Mouse (Mus musculus) embryonic facial prominence, embryonic 14.5 days (tissue): ENCODE measurements at regions not wholly inside any gene's neighbourhood (a gene's known extent, or its start where the extent isn't known, plus 50 kb on each side); places are given as distances from the start of the nearest gene placed in this dataset.
A peak's percentile ranks its signal among the peaks of the same experiment; 100 is the strongest.

ENCODE experiments used
- ATAC-seq: fragments of 200-750 bp; cut with Nextera tagmentation; 2 replicates; pipeline ENCODE4 v1.8.0; 2017; ENCODE audit warnings: low read depth, moderate number of reproducible peaks, moderate TSS enrichment
- DNase-seq: peaks from one replicate; pipeline ENCODE4 v3.0.0-alpha.2; 2015; ENCODE audit warnings: low spot score
- H3K27ac ChIP-seq: fragments of 300-500 bp; sonication (generic); replicated peaks from 2 replicates; pipeline ENCODE4 v1.5.1; 2014; ENCODE audit warnings: low read depth, mild to moderate bottlenecking, low read length, moderate library complexity
- H3K27me3 ChIP-seq: fragments of 300-500 bp; sonication (generic); replicated peaks from 2 replicates; pipeline ENCODE4 v1.6.1; 2014; ENCODE audit warnings: low read length; ENCODE audit not compliant: control insufficient read depth, insufficient read depth
- H3K36me3 ChIP-seq: fragments of 300-500 bp; sonication (generic); 2 replicates; pipeline ENCODE4 v1.6.1; 2014; ENCODE audit warnings: low read length, mixed read lengths; ENCODE audit not compliant: control insufficient read depth, insufficient read depth
- H3K4me1 ChIP-seq: fragments of 300-500 bp; sonication (generic); 2 replicates; pipeline ENCODE4 v1.6.1; 2014; ENCODE audit warnings: antibody characterized with exemption, low read length; ENCODE audit not compliant: control insufficient read depth, insufficient read depth
- H3K4me2 ChIP-seq: fragments of 300-500 bp; sonication (generic); 2 replicates; pipeline ENCODE4 v1.6.1; 2014; ENCODE audit warnings: low read depth, mild to moderate bottlenecking, low read length, moderate library complexity, mixed read lengths
- H3K4me3 ChIP-seq: fragments of 300-500 bp; sonication (generic); 2 replicates; pipeline ENCODE4 v1.5.1; 2014; ENCODE audit warnings: low read depth, mild to moderate bottlenecking, low read length
- H3K9ac ChIP-seq: fragments of 300-500 bp; sonication (generic); 2 replicates; pipeline ENCODE4 v1.6.1; 2014; ENCODE audit warnings: low read depth, mild to moderate bottlenecking, low read length, moderate library complexity, mixed read lengths
- H3K9me3 ChIP-seq: fragments of 300-500 bp; sonication (generic); 2 replicates; pipeline ENCODE4 v1.6.1; 2016; ENCODE audit warnings: low read length; ENCODE audit not compliant: control insufficient read depth
- WGBS: fragments of 180-500 bp; shearing (Covaris S2); extraction: QIAGEN DNeasy Blood & Tissue Kit; methylation state at CpG from one replicate; pipeline ENCODE4 v1.1.7; 2014; 5-methylcytosine and 5-hydroxymethylcytosine counted together

- peak; percentile 80 for DNase-seq
- Histone ChIP-seq H3K9me3 (no peaks in the 10 kb centered on the region), H3K36me3 (no peaks in the 10 kb centered on the region), H3K4me1 (no peaks in the 10 kb centered on the region), H3K4me2 (no peak overlapping the region), H3K4me3 (no peak overlapping the region), H3K9ac (no peak overlapping the region), H3K27me3 (no peaks in the 10 kb centered on the region), H3K27ac (no peak overlapping the region)
- 61% methylated on average over 4 of the region's 4 CpGs for WGBS
- no peak for ATAC-seq
Measured at GRCm38 (mm10) chr13:90727816-90728215, 177.3 kb downstream of the Atp6ap1l start.

- Histone ChIP-seq H3K27me3 (no peaks in the 10 kb centered on the region), H3K9ac (no peak overlapping the region), H3K27ac (no peak overlapping the region), H3K4me2 (no peak overlapping the region), H3K4me3 (no peak overlapping the region), H3K9me3 (no peaks in the 10 kb centered on the region), H3K36me3 (no peaks in the 10 kb centered on the region), H3K4me1 (no peaks in the 10 kb centered on the region)
- WGBS: 82% methylated on average over 10 of the region's 10 CpGs
- DNase-seq: no peak
- ATAC-seq: no peak
Measured at GRCm38 (mm10) chr13:90725053-90725827, 179.9 kb downstream of the Atp6ap1l start.

GRCm38 (mm10) chr13:90724598-90724997 lies 180.6 kb downstream of the Atp6ap1l start:
- 93% methylated on average over 3 of the region's 3 CpGs for WGBS
- Histone ChIP-seq H3K9me3 (no peaks in the 10 kb centered on the region), H3K9ac (no peak overlapping the region), H3K36me3 (no peaks in the 10 kb centered on the region), H3K27ac (no peak overlapping the region), H3K4me3 (no peak overlapping the region), H3K4me2 (no peak overlapping the region), H3K27me3 (no peaks in the 10 kb centered on the region), H3K4me1 (no peaks in the 10 kb centered on the region)
- DNase-seq (no peak), ATAC-seq (no peak)

- Histone ChIP-seq H3K9me3 (no peaks in the 10 kb centered on the region), H3K27ac (no peak overlapping the region), H3K4me2 (no peak overlapping the region), H3K9ac (no peak overlapping the region), H3K36me3 (no peaks in the 10 kb centered on the region), H3K4me3 (no peak overlapping the region), H3K27me3 (no peaks in the 10 kb centered on the region), H3K4me1 (no peaks in the 10 kb centered on the region)
- ATAC-seq (no peak), DNase-seq (no peak)
- 47% methylated on average over 3 of the region's 3 CpGs for WGBS
Measured at GRCm38 (mm10) chr13:90723533-90723898, 181.6 kb downstream of the Atp6ap1l start.

GRCm38 (mm10) chr13:90722599-90723532 lies 182.3 kb downstream of the Atp6ap1l start:
- Histone ChIP-seq H3K27ac (no peak overlapping the region), H3K4me3 (no peak overlapping the region), H3K27me3 (no peaks in the 10 kb centered on the region), H3K4me2 (no peak overlapping the region), H3K9ac (no peak overlapping the region), H3K9me3 (no peaks in the 10 kb centered on the region), H3K4me1 (no peaks in the 10 kb centered on the region), H3K36me3 (no peaks in the 10 kb centered on the region)
- peak; percentile 46 for DNase-seq
- ATAC-seq: no peak
- WGBS: 75% methylated on average over 8 of the region's 8 CpGs

- H3K4me3 ChIP-seq: no peak overlapping the region
- WGBS: 74% methylated on average over 2 of the region's 2 CpGs
- DNase-seq: no peak
Measured at GRCm38 (mm10) chr13:90684324-90684723, 220.8 kb downstream of the Atp6ap1l start.

GRCm38 (mm10) chr13:90679162-90680010 lies 225.8 kb downstream of the Atp6ap1l start:
- no peak overlapping the region for H3K4me2 ChIP-seq
- 47% methylated on average over 8 of the region's 8 CpGs for WGBS
- no peak overlapping the region for H3K4me3 ChIP-seq
- no peaks in the 10 kb centered on the region; the same call in 1 of the 2 replicates for H3K4me1 ChIP-seq
- H3K27me3 ChIP-seq: no peaks in the 10 kb centered on the region
- no peaks in the 10 kb centered on the region for H3K36me3 ChIP-seq
- no peak overlapping the region for H3K9ac ChIP-seq
- H3K9me3 ChIP-seq: no peaks in the 10 kb centered on the region
- H3K27ac ChIP-seq: no peak overlapping the region
- no peak for ATAC-seq
- DNase-seq: peak; percentile 43

More at GRCm38 (mm10) chr13:90684324-90684723, 220.8 kb downstream of the Atp6ap1l start:
- no peak overlapping the region for H3K4me2 ChIP-seq
- no peaks in the 10 kb centered on the region for H3K36me3 ChIP-seq
- H3K27ac ChIP-seq: no peak overlapping the region
- no peaks in the 10 kb centered on the region for H3K9me3 ChIP-seq
- H3K9ac ChIP-seq: no peak overlapping the region
- no peaks in the 10 kb centered on the region; the same call in 1 of the 2 replicates for H3K4me1 ChIP-seq
- H3K27me3 ChIP-seq: no peaks in the 10 kb centered on the region
- ATAC-seq: no peak

- Histone ChIP-seq H3K4me2 (no peak overlapping the region), H3K4me1 (no peaks in the 10 kb centered on the region), H3K27ac (no peak overlapping the region), H3K27me3 (no peaks in the 10 kb centered on the region), H3K9ac (no peak overlapping the region), H3K9me3 (no peaks in the 10 kb centered on the region), H3K36me3 (no peaks in the 10 kb centered on the region), H3K4me3 (no peak overlapping the region)
- WGBS: 66% methylated on average over 3 of the region's 3 CpGs
- peak; percentile 13 for DNase-seq
- ATAC-seq: no peak
Measured at GRCm38 (mm10) chr13:90673823-90674222, 231.3 kb downstream of the Atp6ap1l start.
